Mouse (Mus musculus) kidney, adult 2 months (tissue): ENCODE data around the gene Ltf.

Source experiments
- CTCF ChIP-seq: fragments of 200-500 bp; conservative IDR thresholded peaks from 2 replicates; pipeline ENCODE4 v1.5.1; 2011; ENCODE audit warnings: low read depth, mild to moderate bottlenecking, control low read depth, low read length, moderate library complexity, mixed read lengths; ENCODE audit not compliant: insufficient read depth, insufficient read length
- POLR2A ChIP-seq: fragments of 200-500 bp; IDR thresholded peaks from one replicate; pipeline ENCODE4 v1.6.1; 2011; ENCODE audit warnings: low read depth, low read length, control low read depth

- TF ChIP-seq POLR2A (no peak), CTCF (no peak)
Measured at GRCm38 (mm10) chr9:111011550-111011949, 7.5 kb upstream of the Ltf start.
